Mouse (Mus musculus) brain, adult 2 months (tissue): ENCODE data around the gene Nrde2.

ENCODE experiments used
- DNase-seq: peaks from one replicate; pipeline ENCODE4 v3.0.0; 2011; ENCODE audit warnings: low read depth, low spot score

The Nrde2 gene

GRCm38 (mm10) chr12:100124913-100125798 lies 34.3 kb downstream of the Nrde2 start:
- no peak for DNase-seq

GRCm38 (mm10) chr12:100123476-100123875 lies 36.0 kb downstream of the Nrde2 start:
- DNase-seq = peak; percentile 89

GRCm38 (mm10) chr12:100122921-100123381 lies 36.5 kb downstream of the Nrde2 start:
- DNase-seq = peak; percentile 88

GRCm38 (mm10) chr12:100115982-100116381 lies 43.5 kb downstream of the Nrde2 start:
- DNase-seq = no peak

- DNase-seq = peak; percentile 98
Observed at GRCm38 (mm10) chr12:100109986-100110696, 49.3 kb downstream of the Nrde2 start, which contains the start of gene Psmc1. TSS of gene Psmc1 (plus strand) at chr12:100110154.

- no peak for DNase-seq
Observed at GRCm38 (mm10) chr12:100107436-100107835, 52.0 kb downstream of the Nrde2 start.

GRCm38 (mm10) chr12:100106275-100106895 lies 53.1 kb downstream of the Nrde2 start:
- DNase-seq = peak; percentile 93

- DNase-seq = no peak
Observed at GRCm38 (mm10) chr12:100104530-100104929, 54.9 kb downstream of the Nrde2 start.

GRCm38 (mm10) chr12:100101651-100102050 lies 57.8 kb downstream of the Nrde2 start:
- no peak for DNase-seq

- DNase-seq = no peak
Observed at GRCm38 (mm10) chr12:100100707-100101030, 58.8 kb downstream of the Nrde2 start.

- DNase-seq = peak; percentile 50
Observed at GRCm38 (mm10) chr12:100099971-100100706, 59.3 kb downstream of the Nrde2 start.

GRCm38 (mm10) chr12:100093046-100093445 lies 66.4 kb downstream of the Nrde2 start:
- DNase-seq = no peak

GRCm38 (mm10) chr12:100090750-100091149 lies 68.7 kb downstream of the Nrde2 start:
- DNase-seq = no peak

- no peak for DNase-seq
Observed at GRCm38 (mm10) chr12:100089265-100089664, 70.2 kb downstream of the Nrde2 start.

- no peak for DNase-seq
Observed at GRCm38 (mm10) chr12:100088026-100088425, 71.4 kb downstream of the Nrde2 start.

GRCm38 (mm10) chr12:100079636-100080286 lies 79.7 kb downstream of the Nrde2 start:
- DNase-seq = no peak

GRCm38 (mm10) chr12:100075715-100076114 lies 83.7 kb downstream of the Nrde2 start:
- DNase-seq = peak; percentile 58
